Mouse (Mus musculus): ENCODE measurements around the gene Ube2o.

Gene Ube2o

DNA sequence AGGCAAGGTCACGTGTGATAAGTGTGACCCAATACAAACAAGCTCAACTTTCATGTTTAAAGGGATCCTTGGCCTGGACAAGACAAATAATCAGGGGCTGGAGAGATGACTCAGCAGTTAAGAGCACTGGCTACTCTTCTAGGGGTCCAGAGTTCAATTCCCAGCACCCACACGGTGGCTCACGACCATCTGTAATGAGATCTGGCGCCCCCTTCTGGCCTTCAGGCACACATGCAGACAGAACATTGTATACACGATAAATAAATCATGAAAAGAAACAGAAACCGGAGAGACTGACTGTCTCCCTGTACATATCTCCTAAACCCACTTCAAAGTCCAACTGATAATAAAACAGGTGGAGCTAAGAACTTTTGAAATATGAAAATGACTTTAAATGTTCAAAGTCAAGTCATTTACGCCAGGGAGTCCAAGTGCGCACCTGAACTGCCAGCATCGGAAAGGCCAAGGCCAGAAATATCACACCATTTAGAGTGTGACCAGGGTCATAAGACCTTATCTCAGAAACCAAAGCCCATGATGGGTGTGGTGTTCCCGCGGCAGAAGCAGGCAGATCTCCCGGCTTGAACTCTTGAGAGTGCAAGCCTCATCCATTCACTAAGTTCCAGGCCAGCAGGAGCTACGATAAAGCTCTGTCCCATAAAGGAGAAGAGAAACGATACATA is 92.4 kb downstream of the Ube2o start:
- DNase-seq (ENCODE audit: inconsistent ontology term): no peak

DNA sequence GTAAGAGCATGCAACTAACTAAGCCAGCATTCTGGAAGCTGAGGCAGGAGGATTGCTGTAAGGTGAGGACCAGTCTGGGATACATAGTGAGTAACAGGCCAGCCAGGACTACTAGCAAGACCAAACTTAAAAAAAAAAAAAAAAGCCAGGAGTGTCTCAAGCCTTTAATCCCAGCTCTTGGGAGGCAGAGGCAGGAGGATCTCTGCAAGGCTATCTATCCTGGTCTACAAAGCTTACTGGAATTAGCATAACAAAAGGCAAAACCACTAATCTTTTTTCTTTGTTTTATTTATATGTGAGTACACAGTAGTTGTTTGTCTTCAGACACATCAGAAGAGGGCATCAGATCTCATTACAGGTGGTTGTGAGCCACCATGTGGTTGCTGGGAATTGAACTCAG is 93.0 kb downstream of the Ube2o start:
- no peak for DNase-seq (ENCODE audit: inconsistent ontology term)

Data from Muller cell, postnatal 12 days (primary cell).